Mouse (Mus musculus) heart, embryonic 15.5 days (tissue): ENCODE data around the gene Enox1. TPM values are rescaled to one million over a fixed set of nuclear protein-coding genes. Genes with fewer than 3 reads are reported as not detected.
A peak's percentile ranks its signal among the peaks of the same experiment; 100 is the strongest.

Experiments used
- ATAC-seq: fragments of 200-750 bp; cut with Nextera tagmentation; replicated peaks from 2 replicates; pipeline ENCODE4 v1.8.0; 2017; ENCODE audit warnings: low read depth, moderate TSS enrichment; ENCODE audit not compliant: insufficient number of reproducible peaks, insufficient read depth, low FRiP score
- H3K27ac ChIP-seq: fragments of 300-500 bp; sonication (generic); 2 replicates; pipeline ENCODE4 v1.5.1; 2015; ENCODE audit warnings: mild to moderate bottlenecking, inconsistent platforms
- H3K27me3 ChIP-seq: fragments of 300-500 bp; sonication (generic); 2 replicates; pipeline ENCODE4 v1.6.1; 2015; ENCODE audit warnings: inconsistent platforms
- H3K36me3 ChIP-seq: fragments of 300-500 bp; sonication (generic); 2 replicates; pipeline ENCODE4 v1.6.1; 2015; ENCODE audit warnings: mild to moderate bottlenecking, inconsistent platforms
- H3K4me1 ChIP-seq: fragments of 300-500 bp; sonication (generic); replicated peaks from 2 replicates; pipeline ENCODE4 v1.6.1; 2015; ENCODE audit warnings: inconsistent platforms
- H3K4me2 ChIP-seq: fragments of 300-500 bp; sonication (generic); 2 replicates; pipeline ENCODE4 v1.6.1; 2015; ENCODE audit warnings: inconsistent platforms, mild to moderate bottlenecking, moderate library complexity
- H3K4me3 ChIP-seq: fragments of 300-500 bp; sonication (generic); 2 replicates; pipeline ENCODE4 v1.5.1; 2015; ENCODE audit warnings: mild to moderate bottlenecking, inconsistent platforms
- H3K9ac ChIP-seq: fragments of 300-500 bp; sonication (generic); 2 replicates; pipeline ENCODE4 v1.6.1; 2015; ENCODE audit warnings: mild to moderate bottlenecking, inconsistent platforms
- H3K9me3 ChIP-seq: fragments of 300-500 bp; sonication (generic); replicated peaks from 2 replicates; pipeline ENCODE4 v1.6.1; 2016; ENCODE audit warnings: inconsistent platforms
- WGBS: fragments of 180-500 bp; shearing (Covaris S2); methylation state at CpG from one replicate; pipeline ENCODE4 v1.1.7; 2015; ENCODE audit warnings: mixed read lengths; 5-methylcytosine and 5-hydroxymethylcytosine counted together
- polyA plus RNA-seq: library from polyadenylated mRNA; unstranded; fragments of >200 nt; fragmentation: Nextera tagmentation; extraction: Ambion mirVana; gene quantifications from 2 replicates; pipeline ENCODE4 v1.2.1, GENCODE M21; 2015

The Enox1 gene
- polyA plus RNA-seq, 1 experiment from 2014 or later: 1.7 TPM

- Histone ChIP-seq H3K9me3 (no peaks in the 10 kb centered on the region), H3K4me1 (no peaks in the 10 kb centered on the region), H3K4me3 (no peak overlapping the region), H3K36me3 (no peaks in the 10 kb centered on the region), H3K9ac (no peak overlapping the region), H3K27me3 (no peaks in the 10 kb centered on the region), H3K4me2 (no peak overlapping the region), H3K27ac (no peak overlapping the region)
- no peak for ATAC-seq
- WGBS: 74% methylated on average over 2 of the region's 2 CpGs
These were observed 444.9 kb downstream of the Enox1 start for GRCm38 (mm10) chr14:77601446-77601845.

- ATAC-seq: no peak
- 73% methylated on average over 5 of the region's 5 CpGs for WGBS
These were observed 451.7 kb downstream of the Enox1 start for GRCm38 (mm10) chr14:77608182-77608839.

GRCm38 (mm10) chr14:77615201-77615600, 458.6 kb downstream of the Enox1 start:
- Histone ChIP-seq H3K27ac (no peak overlapping the region), H3K4me2 (no peak overlapping the region), H3K4me3 (no peak overlapping the region), H3K9ac (no peak overlapping the region), H3K36me3 (no peaks in the 10 kb centered on the region), H3K9me3 (no peaks in the 10 kb centered on the region), H3K27me3 (no peaks in the 10 kb centered on the region), H3K4me1 (peaks cover 3% of the 10 kb centered on the region; the same call in 1 of the 2 replicates)
- 93% methylated on average over 16 of the region's 16 CpGs for WGBS
- ATAC-seq: no peak

More at GRCm38 (mm10) chr14:77608182-77608839, 451.7 kb downstream of the Enox1 start:
- no peaks in the 10 kb centered on the region; the same call in 1 of the 2 replicates for H3K4me1 ChIP-seq
- H3K4me3 ChIP-seq: no peak overlapping the region
- no peaks in the 10 kb centered on the region for H3K9me3 ChIP-seq
- no peak overlapping the region for H3K27ac ChIP-seq
- no peak overlapping the region for H3K4me2 ChIP-seq
- H3K36me3 ChIP-seq: no peaks in the 10 kb centered on the region
- H3K9ac ChIP-seq: no peak overlapping the region
- no peaks in the 10 kb centered on the region for H3K27me3 ChIP-seq

DNA sequence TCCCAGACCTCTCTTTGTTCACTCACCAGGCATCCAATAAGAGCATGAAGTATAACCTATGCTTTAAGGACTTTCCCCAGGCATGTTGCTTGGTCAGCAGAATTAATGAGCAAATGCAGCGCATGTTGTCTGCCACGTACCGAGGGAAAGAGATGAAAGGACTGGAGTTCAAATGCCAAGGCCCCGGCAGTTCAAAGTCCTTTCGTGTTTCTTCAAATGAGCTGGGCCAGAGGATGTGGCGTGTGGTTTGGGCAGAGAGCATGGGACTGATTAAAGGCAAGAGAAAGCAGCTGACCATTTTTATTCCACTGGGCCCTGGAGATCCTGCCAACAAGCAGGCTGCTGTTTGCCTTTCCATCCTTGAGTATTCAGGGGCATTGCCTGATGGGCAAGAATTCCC, 460.7 kb downstream of the Enox1 start:
- ATAC-seq: no peak
- WGBS: 68% methylated on average over 6 of the region's 6 CpGs
- H3K4me3 ChIP-seq: no peak overlapping the region

GRCm38 (mm10) chr14:77618131-77618805, 461.7 kb downstream of the Enox1 start:
- Histone ChIP-seq H3K9me3 (no peaks in the 10 kb centered on the region), H3K4me2 (no peak overlapping the region), H3K4me3 (no peak overlapping the region), H3K4me1 (peaks cover 3% of the 10 kb centered on the region; the same call in 1 of the 2 replicates), H3K36me3 (no peaks in the 10 kb centered on the region), H3K9ac (no peak overlapping the region), H3K27me3 (no peaks in the 10 kb centered on the region), H3K27ac (peak overlapping the region; percentile 20; the same call in 1 of the 2 replicates)
- no peak for ATAC-seq
- 55% methylated on average over 13 of the region's 13 CpGs for WGBS

More for the DNA sequence above, 460.7 kb downstream of the Enox1 start:
- no peaks in the 10 kb centered on the region for H3K36me3 ChIP-seq
- no peak overlapping the region for H3K4me2 ChIP-seq
- no peaks in the 10 kb centered on the region for H3K9me3 ChIP-seq
- H3K9ac ChIP-seq: no peak overlapping the region
- no peak overlapping the region for H3K27ac ChIP-seq
- H3K4me1 ChIP-seq: peaks cover 3% of the 10 kb centered on the region; the same call in 1 of the 2 replicates
- H3K27me3 ChIP-seq: no peaks in the 10 kb centered on the region

GRCm38 (mm10) chr14:77621473-77622264, 465.1 kb downstream of the Enox1 start:
- no peak overlapping the region for H3K4me2 ChIP-seq
- H3K27ac ChIP-seq: no peak overlapping the region
- no peaks in the 10 kb centered on the region for H3K36me3 ChIP-seq
- no peaks in the 10 kb centered on the region for H3K27me3 ChIP-seq
- H3K9ac ChIP-seq: no peak overlapping the region
- no peak overlapping the region for H3K4me3 ChIP-seq
- 67% methylated on average over 4 of the region's 4 CpGs for WGBS
- H3K9me3 ChIP-seq: no peaks in the 10 kb centered on the region
- no peak for ATAC-seq
- H3K4me1 ChIP-seq: peaks cover 14% of the 10 kb centered on the region

DNA sequence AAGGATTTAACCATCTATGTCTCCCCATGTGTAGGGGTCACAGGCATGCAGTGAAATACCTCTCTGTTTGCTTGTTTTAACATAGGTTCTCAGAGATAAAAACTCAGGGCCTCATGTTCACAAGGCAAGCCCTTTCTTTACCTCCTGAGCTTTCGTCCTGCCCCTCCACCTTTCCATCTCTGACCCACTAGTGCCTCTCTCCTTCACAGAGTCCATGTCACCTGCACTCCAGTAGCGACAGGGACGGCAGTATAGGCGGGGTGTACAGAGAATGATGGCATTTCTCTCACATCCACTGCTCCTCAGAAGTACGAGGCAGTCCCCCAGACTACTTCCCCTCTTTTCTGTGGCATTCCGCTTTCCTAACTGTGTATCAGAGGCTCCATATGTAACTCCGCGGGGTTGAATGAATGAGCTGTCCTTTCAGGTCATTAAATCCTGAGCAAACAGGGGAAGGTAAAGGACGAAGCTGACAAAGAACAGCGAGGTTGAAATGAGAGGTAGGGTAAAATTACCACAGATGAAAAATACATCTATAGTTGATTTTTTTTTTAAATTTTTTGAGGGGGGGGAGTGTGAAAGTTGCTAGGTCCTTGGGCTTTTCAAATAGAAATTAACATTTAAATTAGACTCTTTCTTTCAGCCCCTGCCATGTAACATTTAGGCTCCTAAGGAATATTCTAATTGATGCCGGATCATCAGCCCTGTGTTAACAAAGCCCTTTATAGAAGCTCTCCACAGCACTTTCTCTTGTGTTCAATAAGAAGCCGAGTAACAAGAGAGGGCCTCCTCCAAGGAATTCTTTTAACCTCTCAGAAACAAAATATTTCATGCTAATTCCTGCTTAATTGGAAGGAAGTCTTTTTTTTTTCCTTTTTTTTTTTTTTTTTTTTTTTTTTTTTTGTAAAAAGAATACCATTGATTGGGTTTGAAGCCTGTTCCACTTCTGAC, 470.3 kb downstream of the Enox1 start:
- Histone ChIP-seq H3K27me3 (no peaks in the 10 kb centered on the region), H3K36me3 (no peaks in the 10 kb centered on the region), H3K4me1 (peaks cover 17% of the 10 kb centered on the region), H3K4me3 (no peak overlapping the region), H3K9me3 (no peaks in the 10 kb centered on the region), H3K27ac (no peak overlapping the region), H3K4me2 (no peak overlapping the region), H3K9ac (no peak overlapping the region)
- WGBS: 85% methylated on average over 12 of the region's 12 CpGs
- no peak for ATAC-seq

DNA sequence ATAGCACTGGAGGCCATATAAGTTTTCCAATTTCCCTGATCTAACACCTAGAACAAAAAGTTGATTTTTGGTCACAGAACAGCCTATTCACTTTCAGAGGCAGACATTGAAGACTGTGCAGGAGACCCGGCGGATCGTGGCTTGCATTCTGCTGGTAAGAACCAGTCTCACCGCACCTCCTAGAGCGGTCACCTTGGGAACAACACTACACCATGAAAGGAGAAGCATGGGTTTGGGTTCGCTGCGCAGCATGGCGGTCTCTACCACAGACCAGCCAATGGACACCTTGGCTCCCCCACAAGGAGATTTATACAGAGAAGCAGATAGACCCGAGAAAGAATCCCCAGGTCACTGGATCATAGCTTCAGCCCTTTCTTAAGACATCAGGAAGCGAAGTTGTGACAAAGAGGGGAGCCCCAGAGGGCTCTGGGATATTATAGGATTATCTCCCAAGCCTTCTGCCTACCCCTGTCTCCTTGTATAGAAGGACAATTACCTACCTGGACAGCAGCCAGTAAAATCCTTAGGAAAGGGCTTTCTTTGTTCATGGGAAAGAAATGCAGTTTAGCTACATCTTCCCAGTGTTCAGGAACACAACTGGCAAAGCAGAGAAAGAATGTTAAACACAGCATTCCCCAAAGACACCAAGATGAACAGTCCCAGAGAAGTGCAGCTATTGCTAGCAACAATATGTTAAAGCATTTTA, 476.1 kb downstream of the Enox1 start:
- WGBS: 93% methylated on average over 10 of the region's 10 CpGs
- Histone ChIP-seq H3K27ac (no peak overlapping the region), H3K4me2 (no peak overlapping the region), H3K9ac (no peak overlapping the region), H3K27me3 (no peaks in the 10 kb centered on the region), H3K9me3 (no peaks in the 10 kb centered on the region), H3K4me3 (no peak overlapping the region), H3K36me3 (no peaks in the 10 kb centered on the region), H3K4me1 (peaks cover 10% of the 10 kb centered on the region; the same call in 1 of the 2 replicates)
- no peak for ATAC-seq

GRCm38 (mm10) chr14:77633172-77633542, 476.6 kb downstream of the Enox1 start:
- no peak overlapping the region for H3K4me2 ChIP-seq
- 66% methylated on average over 2 of the region's 2 CpGs for WGBS
- no peaks in the 10 kb centered on the region for H3K9me3 ChIP-seq
- no peak for ATAC-seq
- peaks cover 10% of the 10 kb centered on the region; the same call in 1 of the 2 replicates for H3K4me1 ChIP-seq
- no peak overlapping the region for H3K27ac ChIP-seq
- H3K9ac ChIP-seq: no peak overlapping the region
- H3K4me3 ChIP-seq: no peak overlapping the region
- H3K27me3 ChIP-seq: no peaks in the 10 kb centered on the region
- H3K36me3 ChIP-seq: no peaks in the 10 kb centered on the region

DNA sequence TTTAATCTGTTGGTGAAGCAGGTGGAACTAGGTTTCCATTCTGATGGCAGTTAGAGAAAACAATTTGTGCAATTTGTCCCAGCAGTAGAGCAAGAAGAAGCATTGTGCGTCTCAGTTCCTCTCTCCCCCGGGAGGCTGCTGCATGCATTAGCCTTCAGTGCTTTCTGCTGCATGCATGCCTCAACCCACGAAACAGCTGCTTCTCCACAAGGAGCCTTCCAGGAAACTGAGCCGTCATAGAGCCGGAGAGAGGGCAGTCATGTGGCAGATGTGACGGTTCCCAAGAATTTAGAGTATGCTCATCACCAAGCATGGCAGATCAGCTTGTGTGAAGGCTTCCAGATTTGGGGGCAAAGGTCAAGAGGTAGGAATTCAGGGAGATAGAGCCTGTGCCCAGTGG, 480.4 kb downstream of the Enox1 start:
- Histone ChIP-seq H3K36me3 (no peaks in the 10 kb centered on the region), H3K27ac (no peak overlapping the region), H3K9ac (no peak overlapping the region), H3K27me3 (no peaks in the 10 kb centered on the region), H3K4me3 (no peak overlapping the region), H3K4me1 (0 out of 2 replicates have a peak, but pooled peaks cover 7% of the 10 kb centered on the region), H3K9me3 (no peaks in the 10 kb centered on the region), H3K4me2 (no peak overlapping the region)
- no peak for ATAC-seq
- 35% methylated on average over 6 of the region's 6 CpGs for WGBS
